Mouse (Mus musculus) retina, postnatal 7 days (tissue): ENCODE measurements at regions not wholly inside any gene's neighbourhood (a gene's known extent, or its start where the extent isn't known, plus 50 kb on each side); places are given as distances from the start of the nearest gene placed in this dataset.

Experiments used
- DNase-seq: peaks from one replicate; pipeline ENCODE4 v3.0.0-alpha.2; 2012; ENCODE audit warnings: low read depth, low spot score

GRCm38 (mm10) chr4:153542631-153543031 is 60.0 kb upstream of the Ajap1 start:
- DNase-seq, result no peak

- no peak for DNase-seq
Observed at GRCm38 (mm10) chr4:153543900-153544648, 61.5 kb upstream of the Ajap1 start.

GRCm38 (mm10) chr4:153546709-153547108 is 64.1 kb upstream of the Ajap1 start:
- DNase-seq, result no peak

- DNase-seq, result no peak
Observed at GRCm38 (mm10) chr4:153547111-153547510, 64.5 kb upstream of the Ajap1 start.

- DNase-seq, result no peak
Observed at GRCm38 (mm10) chr4:153547871-153548270, 65.3 kb upstream of the Ajap1 start.

- DNase-seq, result no peak
Observed at GRCm38 (mm10) chr4:153551291-153551690, 68.7 kb upstream of the Ajap1 start.

GRCm38 (mm10) chr4:153552483-153552882 is 69.9 kb upstream of the Ajap1 start:
- no peak for DNase-seq

- DNase-seq, result no peak
Observed at GRCm38 (mm10) chr4:153557812-153558608, 75.4 kb upstream of the Ajap1 start.

GRCm38 (mm10) chr4:153559568-153559967 is 77.0 kb upstream of the Ajap1 start:
- DNase-seq, result no peak

- no peak for DNase-seq
Observed at GRCm38 (mm10) chr4:153560193-153560592, 77.6 kb upstream of the Ajap1 start.

- DNase-seq, result no peak
Observed at GRCm38 (mm10) chr4:153560956-153561355, 78.3 kb upstream of the Ajap1 start.

GRCm38 (mm10) chr4:153561991-153562390 is 79.4 kb upstream of the Ajap1 start:
- no peak for DNase-seq

GRCm38 (mm10) chr4:153567329-153567973 is 84.8 kb upstream of the Ajap1 start:
- no peak for DNase-seq

GRCm38 (mm10) chr4:153573180-153573769 is 90.7 kb upstream of the Ajap1 start:
- DNase-seq, result no peak

- no peak for DNase-seq
Observed at GRCm38 (mm10) chr4:153593291-153593690, 110.7 kb upstream of the Ajap1 start.

- DNase-seq, result no peak
Observed at GRCm38 (mm10) chr4:153599794-153600370, 117.3 kb upstream of the Ajap1 start.

GRCm38 (mm10) chr4:153602496-153602895 is 119.9 kb upstream of the Ajap1 start:
- no peak for DNase-seq

- DNase-seq, result no peak
Observed at GRCm38 (mm10) chr4:153603056-153603840, 120.6 kb upstream of the Ajap1 start.

GRCm38 (mm10) chr4:153603936-153604335 is 121.3 kb upstream of the Ajap1 start:
- no peak for DNase-seq

GRCm38 (mm10) chr4:153604695-153605485 is 122.3 kb upstream of the Ajap1 start:
- DNase-seq, result no peak
